Mouse (Mus musculus): ENCODE measurements around the gene Alg11.
A peak's percentile ranks its signal among the peaks of the same experiment; 100 is the strongest.

The Alg11 gene

GRCm38 (mm10) chr8:22061126-22061525, 605 bp downstream of the Alg11 start:
- no peak for DNase-seq (ENCODE audit: low spot score in 2 of 2)

DNA sequence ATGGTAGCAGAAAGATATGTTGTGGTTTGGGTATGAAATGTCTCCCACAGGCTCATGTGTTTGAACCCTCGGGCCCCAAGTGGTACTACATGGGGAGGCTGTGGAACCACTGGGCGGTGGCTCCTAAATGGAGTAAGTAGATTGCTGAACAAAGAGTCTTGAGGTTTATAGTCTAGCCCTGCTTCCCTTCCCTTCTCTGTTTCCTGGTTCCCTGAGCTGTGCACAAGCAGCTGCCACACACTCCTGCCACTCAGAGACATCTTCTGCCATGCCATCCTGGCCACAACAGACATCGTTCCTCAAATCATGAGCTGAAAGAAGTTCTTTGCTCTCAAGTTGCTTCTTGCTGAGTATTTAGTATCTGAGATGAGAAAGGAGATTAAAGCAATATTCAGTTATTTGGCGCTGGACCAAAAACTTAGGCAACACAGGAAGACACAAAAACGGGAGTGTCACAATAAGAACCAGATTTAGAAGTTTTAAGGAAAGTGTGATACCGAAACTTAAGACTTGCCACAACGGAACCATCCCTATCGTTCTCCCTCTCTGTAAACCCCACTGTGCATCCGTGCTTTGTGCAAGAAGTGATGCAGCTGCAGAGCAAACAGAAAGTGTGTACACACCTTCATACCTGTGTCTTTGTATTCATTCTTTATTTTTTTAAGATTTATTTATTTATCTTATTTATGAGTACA, 18.9 kb downstream of the Alg11 start:
- DNase-seq (ENCODE audit: low spot score in 2 of 2), result no peak

- DNase-seq (ENCODE audit: low spot score in 2 of 2), result no peak
Observed at GRCm38 (mm10) chr8:22089226-22089625, 28.7 kb downstream of the Alg11 start.

DNA sequence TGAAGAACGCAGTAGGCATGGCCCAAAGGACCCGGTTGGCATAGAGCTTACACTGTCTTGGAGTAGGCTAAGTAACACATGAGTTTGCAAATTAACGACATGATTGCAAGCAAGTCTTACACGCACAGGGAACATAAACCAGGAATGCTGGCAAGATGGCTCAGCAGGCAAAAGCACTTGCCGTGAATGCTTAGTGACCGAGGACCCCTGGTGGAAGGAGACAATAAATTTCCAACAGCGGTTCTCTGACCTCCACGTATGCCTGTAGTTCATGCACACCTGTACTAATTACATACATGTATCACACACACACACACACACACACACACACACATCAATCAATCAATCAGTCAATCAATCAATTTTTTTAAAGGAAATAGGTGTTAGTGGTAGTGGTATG, 31.0 kb downstream of the Alg11 start:
- peak in 1 of 2 experiments; percentile 20 for DNase-seq (ENCODE audit: low spot score in 2 of 2)

DNA sequence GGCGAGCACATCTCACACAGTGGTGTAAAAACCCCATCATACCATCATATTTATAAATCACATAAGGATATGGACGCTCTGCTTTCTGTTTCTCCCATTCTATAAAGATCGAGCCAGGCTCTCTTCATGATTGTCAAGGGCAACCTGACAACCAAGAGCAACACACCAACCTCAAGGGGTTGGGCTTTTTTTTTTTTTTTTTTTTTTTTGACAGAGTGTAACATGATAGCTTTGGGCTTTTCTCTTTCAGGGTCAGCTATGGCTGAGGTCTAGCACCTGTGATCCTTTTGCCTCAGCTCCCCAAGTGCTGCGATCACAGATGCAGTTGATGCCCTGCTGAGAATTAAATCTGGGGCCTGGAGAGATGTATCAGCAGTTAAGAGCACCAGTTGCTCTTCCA, 46.5 kb downstream of the Alg11 start:
- no peak for DNase-seq (ENCODE audit: low spot score in 2 of 2)
